Mouse (Mus musculus) brown adipose tissue, adult 24 weeks (tissue): ENCODE measurements around the gene Errfi1. TPM values are rescaled to one million over a fixed set of nuclear protein-coding genes. Genes with fewer than 3 reads are reported as not detected.
"Not testable (repeated sequence)": the region's sequence is repeated elsewhere in the genome, so short reads cannot be mapped to it uniquely, and the experiment has no call there.

Experiments
- H3K27ac ChIP-seq: fragments of 200-500 bp; replicated peaks from 2 replicates; pipeline ENCODE4 v1.5.1; 2012; ENCODE audit warnings: low read depth, mild to moderate bottlenecking, low read length
- H3K4me1 ChIP-seq: fragments of 200-500 bp; 2 replicates; pipeline ENCODE4 v1.6.1; 2012; ENCODE audit warnings: low read length, mixed read lengths; ENCODE audit not compliant: control insufficient read depth, insufficient read depth, insufficient read length
- H3K4me3 ChIP-seq: fragments of 200-500 bp; 2 replicates; pipeline ENCODE4 v1.5.1; 2012; ENCODE audit warnings: low read depth, mild to moderate bottlenecking, low read length, moderate library complexity; ENCODE audit not compliant: insufficient read depth
- polyA plus RNA-seq: library from polyadenylated mRNA; stranded (reverse); fragments of >200 nt; gene quantifications from 2 replicates; pipeline ENCODE4 v1.2.4, GENCODE M21; 2012; ENCODE audit not compliant: missing spikeins, insufficient read depth, insufficient read length

Gene Errfi1
- polyA plus RNA-seq, 1 experiment = 32.1 TPM

- no peak overlapping the region for H3K27ac ChIP-seq
- H3K4me3 ChIP-seq = no peak overlapping the region
- H3K4me1 ChIP-seq = no peaks in the 10 kb centered on the region; the same call in 1 of the 2 replicates
These were observed 53.4 kb downstream of the Errfi1 start for GRCm38 (mm10) chr4:150907099-150907498.

DNA sequence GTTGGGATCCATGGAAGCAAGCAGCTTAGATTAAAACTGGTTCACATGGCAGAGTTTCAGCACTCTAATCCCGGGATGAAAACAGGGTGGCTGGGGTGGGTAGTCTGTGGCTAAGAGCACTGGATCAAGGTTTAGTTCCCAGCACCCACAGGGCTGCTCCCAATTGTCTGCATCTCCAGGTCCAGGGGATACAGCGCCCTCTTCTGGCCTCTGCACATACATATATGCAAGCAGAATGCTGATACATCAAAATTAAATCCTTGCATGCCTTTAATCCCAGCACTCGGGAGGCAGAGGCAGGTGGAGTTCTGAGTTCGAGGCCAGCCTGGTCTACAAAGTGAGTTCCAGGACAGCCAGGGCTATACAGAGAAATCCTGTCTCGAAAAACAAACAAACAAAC is 54.8 kb downstream of the Errfi1 start:
- H3K4me1 ChIP-seq, H3K27ac ChIP-seq, H3K4me3 ChIP-seq: not testable (repeated sequence)

GRCm38 (mm10) chr4:150909451-150910156 is 55.9 kb downstream of the Errfi1 start:
- Histone ChIP-seq H3K4me3 (peak overlapping the region; percentile 86), H3K4me1 (no peaks in the 10 kb centered on the region; the same call in 1 of the 2 replicates), H3K27ac (peak overlapping the region; percentile 69)

- peaks cover 4% of the 10 kb centered on the region; the same call in 1 of the 2 replicates for H3K4me1 ChIP-seq
- H3K27ac ChIP-seq = peak overlapping the region; percentile 69
- H3K4me3 ChIP-seq = peak overlapping the region; percentile 37
These were observed 56.6 kb downstream of the Errfi1 start for GRCm38 (mm10) chr4:150910164-150910951.

DNA sequence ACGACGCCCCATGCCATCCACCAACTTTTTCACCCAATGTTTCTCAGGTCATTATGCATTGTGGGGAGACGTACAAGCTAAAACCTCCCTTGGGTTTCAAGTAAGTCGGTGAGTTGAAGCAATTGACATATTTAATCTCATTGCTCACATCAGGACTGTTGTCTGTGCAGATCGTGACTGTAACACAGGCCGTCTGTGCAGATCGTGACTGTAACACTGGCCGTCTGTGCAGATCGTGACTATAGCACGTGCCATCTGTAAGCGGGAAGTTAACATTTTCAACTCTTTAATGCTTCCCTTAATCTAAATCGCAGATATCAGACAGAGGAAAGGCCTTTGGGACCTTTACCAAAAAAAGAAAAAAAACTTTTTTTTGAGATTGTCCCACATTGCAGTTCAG is 60.0 kb downstream of the Errfi1 start:
- peak overlapping the region; percentile 95 for H3K27ac ChIP-seq
- peak overlapping the region; percentile 81 for H3K4me3 ChIP-seq
- peaks cover 7% of the 10 kb centered on the region; the same call in 1 of the 2 replicates for H3K4me1 ChIP-seq

- Histone ChIP-seq H3K4me3 (peak within 1 kb of the TSS; percentile 81), H3K4me1 (peaks cover 7% of the 10 kb centered on the region; the same call in 1 of the 2 replicates), H3K27ac (peak within 1 kb of the TSS; percentile 95)
These were observed 60.6 kb downstream of the Errfi1 start, which contains the start of the genes Park7 and Tnfrsf9 for GRCm38 (mm10) chr4:150914290-150914733. Park7 (minus strand) TSS chr4:150914437. Tnfrsf9 (plus strand) TSS chr4:150914562.

GRCm38 (mm10) chr4:150915181-150915906 is 61.6 kb downstream of the Errfi1 start:
- Histone ChIP-seq H3K4me1 (peaks cover 7% of the 10 kb centered on the region; the same call in 1 of the 2 replicates), H3K4me3 (peak overlapping the region; percentile 71), H3K27ac (peak overlapping the region; percentile 92)

GRCm38 (mm10) chr4:150917336-150918027 is 63.8 kb downstream of the Errfi1 start:
- Histone ChIP-seq H3K27ac (no peak overlapping the region), H3K4me1 (peaks cover 7% of the 10 kb centered on the region; the same call in 1 of the 2 replicates), H3K4me3 (no peak overlapping the region)

Other genes starting within 250 kb of the Errfi1 start
- gene Slc45a1, start 201.7 kb upstream of the Errfi1 start, polyA plus RNA-seq = not detected in 2 replicates
- 176 and 208 TPM in 2 replicates for gene Park7, start 60.5 kb downstream of the Errfi1 start, polyA plus RNA-seq
- not detected in 2 replicates for gene Tnfrsf9, start 60.6 kb downstream of the Errfi1 start, polyA plus RNA-seq
- gene Uts2, start 143.2 kb downstream of the Errfi1 start, polyA plus RNA-seq = not detected in 2 replicates
- 7.0 and 17.9 TPM in 2 replicates for gene Per3, start 190.7 kb downstream of the Errfi1 start, polyA plus RNA-seq
- 79.5 and 80.6 TPM in 2 replicates for gene Vamp3, start 204.0 kb downstream of the Errfi1 start, polyA plus RNA-seq
- gene Gm13090, start 235.7 kb downstream of the Errfi1 start, polyA plus RNA-seq = not detected in 2 replicates